Mouse (Mus musculus) left cerebral cortex, postnatal 36 days (tissue): ENCODE results near the gene Pde4d. TPM values are rescaled to one million over a fixed set of nuclear protein-coding genes. Genes with fewer than 3 reads are reported as not detected.
A peak's percentile ranks its signal among the peaks of the same experiment; 100 is the strongest.

ENCODE experiments used
- DNase-seq, 2 experiments: peaks; one replicate each; pipeline ENCODE4 v3.0.0; 2021 to 2022; ENCODE audit warnings: low spot score in 2 of 2, mixed read lengths in 1 of 2
- intact Hi-C: fragments of 180-260 bp; cut with DNase I; formaldehyde crosslinking; loops from one replicate; pipeline ENCODE4 v1.15.1; 2025
- total RNA-seq, 2 experiments: library from RNA; stranded (reverse); gene quantifications; 2 replicates each; pipeline ENCODE4 v1.2.3; 2021

The Pde4d gene
- total RNA-seq = 100 to 1,000 TPM; 110 to 119 TPM

GRCm38 (mm10) chr13:108449116-108450097 lies at the start of gene Pde4d:
TSS of gene Pde4d (plus strand) at chr13:108449948.
- peak; percentile 36 to 49 for DNase-seq
- intact Hi-C loops = no loop called here

- intact Hi-C loops = no loop called here
Measured at GRCm38 (mm10) chr13:108403197-108403596, 46.6 kb upstream of the Pde4d start.

GRCm38 (mm10) chr13:108404372-108404771 lies 45.4 kb upstream of the Pde4d start:
- intact Hi-C loops = no loop called here
- DNase-seq = no peak

More at GRCm38 (mm10) chr13:108403197-108403596, 46.6 kb upstream of the Pde4d start:
- no peak for DNase-seq

GRCm38 (mm10) chr13:108415464-108415863 lies 34.3 kb upstream of the Pde4d start:
- DNase-seq = no peak
- intact Hi-C loops = loop anchor here (10.0 kb wide), 1 partner anchor 1831 kb away; no protein-coding TSS in a partner anchor

GRCm38 (mm10) chr13:108418741-108419507 lies 30.8 kb upstream of the Pde4d start:
- intact Hi-C loops = loop anchor here (10.0 kb wide), 1 partner anchor 1834 kb away; no protein-coding TSS in a partner anchor
- DNase-seq = no peak

- intact Hi-C loops = no loop called here
- no peak for DNase-seq
Measured at GRCm38 (mm10) chr13:108426322-108426721, 23.4 kb upstream of the Pde4d start.

- DNase-seq = no peak
- intact Hi-C loops = no loop called here
Measured at GRCm38 (mm10) chr13:108428809-108429208, 20.9 kb upstream of the Pde4d start.

- DNase-seq = no peak
- intact Hi-C loops = no loop called here
Measured at GRCm38 (mm10) chr13:108429623-108430022, 20.1 kb upstream of the Pde4d start.

- intact Hi-C loops = no loop called here
- no peak for DNase-seq
Measured at GRCm38 (mm10) chr13:108431776-108432175, 18.0 kb upstream of the Pde4d start.

- no peak for DNase-seq
- intact Hi-C loops = no loop called here
Measured at GRCm38 (mm10) chr13:108435687-108436086, 14.1 kb upstream of the Pde4d start.

- DNase-seq = no peak
- intact Hi-C loops = no loop called here
Measured at GRCm38 (mm10) chr13:108437424-108437823, 12.3 kb upstream of the Pde4d start.

GRCm38 (mm10) chr13:108439012-108439411 lies 10.7 kb upstream of the Pde4d start:
- intact Hi-C loops = no loop called here
- no peak for DNase-seq

GRCm38 (mm10) chr13:108448348-108448931 lies 1.3 kb upstream of the Pde4d start:
- intact Hi-C loops = no loop called here
- DNase-seq = no peak

GRCm38 (mm10) chr13:108451122-108451521 lies 1.4 kb downstream of the Pde4d start:
- intact Hi-C loops = no loop called here
- no peak for DNase-seq

GRCm38 (mm10) chr13:108453064-108453919 lies 3.5 kb downstream of the Pde4d start:
- intact Hi-C loops = no loop called here
- DNase-seq = no peak

- DNase-seq = no peak
- intact Hi-C loops = no loop called here
Measured at GRCm38 (mm10) chr13:108462518-108462917, 12.8 kb downstream of the Pde4d start.

GRCm38 (mm10) chr13:108465755-108466154 lies 16.0 kb downstream of the Pde4d start:
- no peak for DNase-seq
- intact Hi-C loops = no loop called here

GRCm38 (mm10) chr13:108467046-108467445 lies 17.3 kb downstream of the Pde4d start:
- DNase-seq = no peak
- intact Hi-C loops = no loop called here

GRCm38 (mm10) chr13:108480451-108480850 lies 30.7 kb downstream of the Pde4d start:
- no peak for DNase-seq
- intact Hi-C loops = no loop called here
